Mouse (Mus musculus) liver, embryonic 12.5 days (tissue): ENCODE results near the gene Thap3. TPM values are rescaled to one million over a fixed set of nuclear protein-coding genes. Genes with fewer than 3 reads are reported as not detected.
A peak's percentile ranks its signal among the peaks of the same experiment; 100 is the strongest.
"Not testable (repeated sequence)": the region's sequence is repeated elsewhere in the genome, so short reads cannot be mapped to it uniquely, and the experiment has no call there.

Source experiments
- ATAC-seq: fragments of 200-750 bp; cut with Nextera tagmentation; 2 replicates; pipeline ENCODE4 v1.8.0; 2017; ENCODE audit warnings: moderate number of reproducible peaks, mild to moderate bottlenecking, moderate library complexity
- H3K27ac ChIP-seq: fragments of 300-500 bp; sonication (generic); 2 replicates; pipeline ENCODE4 v1.5.1; 2016; ENCODE audit warnings: mild to moderate bottlenecking
- H3K27me3 ChIP-seq: fragments of 300-500 bp; sonication (generic); replicated peaks from 2 replicates; pipeline ENCODE4 v1.6.1; 2016; ENCODE audit warnings: mild to moderate bottlenecking, moderate library complexity
- H3K36me3 ChIP-seq: fragments of 300-500 bp; sonication (generic); 2 replicates; pipeline ENCODE4 v1.6.1; 2016; ENCODE audit warnings: mild to moderate bottlenecking, moderate library complexity
- H3K4me1 ChIP-seq: fragments of 300-500 bp; sonication (generic); 2 replicates; pipeline ENCODE4 v1.6.1; 2016
- H3K4me2 ChIP-seq: fragments of 300-500 bp; sonication (generic); 2 replicates; pipeline ENCODE4 v1.6.1; 2016; ENCODE audit warnings: mild to moderate bottlenecking, moderate library complexity
- H3K4me3 ChIP-seq: fragments of 300-500 bp; sonication (generic); 2 replicates; pipeline ENCODE4 v1.5.1; 2016; ENCODE audit warnings: mild to moderate bottlenecking, moderate library complexity
- H3K9ac ChIP-seq: fragments of 300-500 bp; sonication (generic); 2 replicates; pipeline ENCODE4 v1.6.1; 2016; ENCODE audit warnings: mild to moderate bottlenecking, moderate library complexity
- H3K9me3 ChIP-seq: fragments of 300-500 bp; sonication (generic); replicated peaks from 2 replicates; pipeline ENCODE4 v1.6.1; 2016; ENCODE audit warnings: mild to moderate bottlenecking, moderate library complexity
- WGBS: fragments of 180-500 bp; shearing (Covaris S2); methylation state at CpG from one replicate; pipeline ENCODE4 v1.1.7; 2016; ENCODE audit not compliant: insufficient replicate concordance; 5-methylcytosine and 5-hydroxymethylcytosine counted together
- polyA plus RNA-seq: library from polyadenylated mRNA; unstranded; fragments of >200 nt; fragmentation: Nextera tagmentation; extraction: Ambion mirVana; gene quantifications from 2 replicates; pipeline ENCODE4 v1.2.1, GENCODE M21; 2016

Thap3 gene
- polyA plus RNA-seq, result 10.0 and 10.3 TPM in 2 replicates

DNA sequence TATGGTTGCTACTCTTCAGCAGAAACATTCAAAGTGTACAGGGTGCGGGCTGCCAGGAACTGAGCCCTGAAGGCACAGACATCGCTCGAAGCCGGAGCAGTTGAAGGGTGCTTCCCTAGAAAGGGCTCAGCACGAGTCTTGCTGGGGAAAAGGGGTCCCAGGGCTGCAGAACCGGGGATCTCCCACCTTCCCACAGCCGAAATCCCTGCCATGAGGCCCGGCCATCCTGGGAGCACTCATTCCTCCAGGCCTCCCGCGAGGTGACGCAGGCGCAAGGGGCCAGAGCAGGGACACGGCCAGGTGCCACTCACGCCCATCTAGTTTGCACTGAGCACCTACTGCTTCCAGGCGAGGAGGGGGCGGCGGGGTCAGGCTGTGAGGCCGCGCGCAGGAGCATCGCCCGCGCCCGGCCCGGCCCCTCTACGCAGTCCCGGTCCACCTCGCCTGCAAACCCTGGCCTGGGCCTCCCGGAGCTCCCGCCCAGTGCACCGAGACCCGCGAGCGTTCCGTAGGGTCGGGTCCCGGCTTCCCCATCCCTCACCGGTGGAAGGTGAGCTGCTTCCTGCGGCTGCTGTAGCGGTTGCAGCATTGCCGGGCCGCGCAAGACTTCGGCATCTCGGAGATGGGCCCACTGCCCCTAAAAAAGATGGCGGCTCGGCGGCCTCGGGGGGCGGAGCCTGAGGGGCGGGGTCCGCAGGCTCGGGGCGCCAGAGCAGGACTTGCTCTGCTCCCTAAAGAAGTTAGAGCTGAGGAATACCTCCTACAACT lies at the start of gene Thap3:
Thap3 (minus strand) TSS at position 656 of the 768 bp plus-strand sequence.
- 1% methylated on average over 54 of the region's 54 CpGs for WGBS
- peak; percentile 82 for ATAC-seq
- H3K27me3 ChIP-seq, result peaks cover 28% of the 10 kb centered on the region

GRCm38 (mm10) chr4:152038225-152038984 lies 49.6 kb upstream of the Thap3 start, which contains the start of gene Tas1r1:
Gene Tas1r1, minus strand, starts transcription at chr4:152038568.
- WGBS, result 44% methylated on average over 10 of the region's 10 CpGs

More for the DNA sequence above, at the start of gene Thap3:
- Histone ChIP-seq H3K4me1 (peaks cover 45% of the 10 kb centered on the region), H3K27ac (peak within 1 kb of the TSS; percentile 83), H3K9me3 (no peaks in the 10 kb centered on the region), H3K4me2 (peak within 1 kb of the TSS; percentile 94), H3K36me3 (peaks cover 37% of the 10 kb centered on the region), H3K9ac (peak within 1 kb of the TSS; percentile 88), H3K4me3 (peak within 1 kb of the TSS; percentile 86)

GRCm38 (mm10) chr4:152036464-152036863 lies 47.7 kb upstream of the Thap3 start:
- not testable (repeated sequence) for H3K4me2 ChIP-seq, H3K27ac ChIP-seq, H3K9me3 ChIP-seq, H3K9ac ChIP-seq, H3K4me3 ChIP-seq, H3K36me3 ChIP-seq, ATAC-seq
- Histone ChIP-seq H3K27me3 (peaks cover 24% of the 10 kb centered on the region), H3K4me1 (peaks cover 26% of the 10 kb centered on the region)
- 80% methylated on average over 6 of the region's 6 CpGs for WGBS

More at GRCm38 (mm10) chr4:152038225-152038984, 49.6 kb upstream of the Thap3 start, which contains the start of gene Tas1r1:
- peak within 1 kb of the TSS; percentile 94 for H3K9ac ChIP-seq
- peak within 1 kb of the TSS; percentile 79 for H3K27ac ChIP-seq
- peaks cover 25% of the 10 kb centered on the region for H3K36me3 ChIP-seq
- peak within 1 kb of the TSS; percentile 99 for H3K4me3 ChIP-seq
- peaks cover 6% of the 10 kb centered on the region for H3K27me3 ChIP-seq
- H3K4me2 ChIP-seq, result peak within 1 kb of the TSS; percentile 93
- no peaks in the 10 kb centered on the region for H3K9me3 ChIP-seq
- H3K4me1 ChIP-seq, result peaks cover 34% of the 10 kb centered on the region
- ATAC-seq, result no peak

- peaks cover 34% of the 10 kb centered on the region for H3K27me3 ChIP-seq
- no peak overlapping the region for H3K9ac ChIP-seq
- ATAC-seq, result no peak
- H3K4me3 ChIP-seq, result no peak overlapping the region
- H3K4me2 ChIP-seq, result no peak overlapping the region
- 82% methylated on average over 13 of the region's 13 CpGs for WGBS
- H3K36me3 ChIP-seq, result no peaks in the 10 kb centered on the region
- H3K9me3 ChIP-seq, result no peaks in the 10 kb centered on the region
- no peak overlapping the region for H3K27ac ChIP-seq
- peaks cover 10% of the 10 kb centered on the region for H3K4me1 ChIP-seq
Observed at GRCm38 (mm10) chr4:152032922-152033321, 44.1 kb upstream of the Thap3 start.

GRCm38 (mm10) chr4:152029997-152030396 lies 41.2 kb upstream of the Thap3 start:
- H3K4me2 ChIP-seq, result no peak overlapping the region
- 67% methylated on average over 4 of the region's 4 CpGs for WGBS
- H3K9ac ChIP-seq, result no peak overlapping the region
- H3K27ac ChIP-seq, result no peak overlapping the region
- no peak for ATAC-seq
- no peak overlapping the region for H3K4me3 ChIP-seq
- H3K9me3 ChIP-seq, result no peaks in the 10 kb centered on the region
- H3K27me3 ChIP-seq, result peaks cover 34% of the 10 kb centered on the region
- peaks cover 13% of the 10 kb centered on the region for H3K36me3 ChIP-seq
- H3K4me1 ChIP-seq, result peaks cover 32% of the 10 kb centered on the region

- no peak for ATAC-seq
- Histone ChIP-seq H3K9me3 (no peaks in the 10 kb centered on the region), H3K27ac (no peak overlapping the region), H3K4me2 (no peak overlapping the region), H3K36me3 (peaks cover 22% of the 10 kb centered on the region), H3K27me3 (peaks cover 34% of the 10 kb centered on the region), H3K4me3 (no peak overlapping the region), H3K4me1 (peaks cover 41% of the 10 kb centered on the region), H3K9ac (no peak overlapping the region)
- 28% methylated on average over 5 of the region's 5 CpGs for WGBS
Observed at GRCm38 (mm10) chr4:152029087-152029486, 40.3 kb upstream of the Thap3 start.

DNA sequence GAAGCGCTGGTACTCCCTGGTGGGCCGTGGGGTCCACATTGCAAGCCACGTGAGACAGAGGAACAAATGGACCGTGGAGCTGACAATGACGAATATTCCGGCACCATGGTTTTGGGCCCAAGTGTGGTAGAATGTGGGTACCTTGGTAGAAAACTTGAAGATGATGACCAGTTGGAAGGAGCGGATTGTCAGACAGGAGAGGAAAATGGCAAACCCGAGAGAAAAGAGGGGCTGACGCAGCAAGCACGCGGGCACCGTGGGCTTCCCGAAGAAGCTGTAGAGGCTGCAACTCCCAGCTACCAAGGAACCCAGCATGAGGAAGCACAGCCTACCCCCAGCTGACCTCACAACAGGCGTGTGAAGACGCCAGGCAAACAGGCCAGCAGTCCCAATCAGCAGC lies 39.7 kb upstream of the Thap3 start:
- Histone ChIP-seq H3K27ac (no peak overlapping the region), H3K4me1 (peaks cover 47% of the 10 kb centered on the region), H3K27me3 (peaks cover 28% of the 10 kb centered on the region), H3K4me2 (peak overlapping the region; percentile 98), H3K36me3 (peaks cover 29% of the 10 kb centered on the region), H3K4me3 (0 out of 2 replicates have a peak overlapping the region, but pooled peaks have one; percentile 74), H3K9ac (peak overlapping the region; percentile 79), H3K9me3 (no peaks in the 10 kb centered on the region)
- no peak for ATAC-seq
- WGBS, result 62% methylated on average over 15 of the region's 15 CpGs

- Histone ChIP-seq H3K36me3 (peaks cover 38% of the 10 kb centered on the region), H3K27ac (peak within 1 kb of the TSS; percentile 79), H3K27me3 (peaks cover 19% of the 10 kb centered on the region), H3K9me3 (no peaks in the 10 kb centered on the region), H3K9ac (peak within 1 kb of the TSS; percentile 79), H3K4me2 (peak within 1 kb of the TSS; percentile 98), H3K4me1 (peaks cover 51% of the 10 kb centered on the region), H3K4me3 (peak within 1 kb of the TSS; percentile 74)
- ATAC-seq, result peak; percentile 97
- 2% methylated on average over 33 of the region's 35 CpGs for WGBS
Observed at GRCm38 (mm10) chr4:152027524-152027923, 38.7 kb upstream of the Thap3 start, which contains the start of gene Zbtb48. Gene Zbtb48, minus strand, starts transcription at chr4:152027671.

DNA sequence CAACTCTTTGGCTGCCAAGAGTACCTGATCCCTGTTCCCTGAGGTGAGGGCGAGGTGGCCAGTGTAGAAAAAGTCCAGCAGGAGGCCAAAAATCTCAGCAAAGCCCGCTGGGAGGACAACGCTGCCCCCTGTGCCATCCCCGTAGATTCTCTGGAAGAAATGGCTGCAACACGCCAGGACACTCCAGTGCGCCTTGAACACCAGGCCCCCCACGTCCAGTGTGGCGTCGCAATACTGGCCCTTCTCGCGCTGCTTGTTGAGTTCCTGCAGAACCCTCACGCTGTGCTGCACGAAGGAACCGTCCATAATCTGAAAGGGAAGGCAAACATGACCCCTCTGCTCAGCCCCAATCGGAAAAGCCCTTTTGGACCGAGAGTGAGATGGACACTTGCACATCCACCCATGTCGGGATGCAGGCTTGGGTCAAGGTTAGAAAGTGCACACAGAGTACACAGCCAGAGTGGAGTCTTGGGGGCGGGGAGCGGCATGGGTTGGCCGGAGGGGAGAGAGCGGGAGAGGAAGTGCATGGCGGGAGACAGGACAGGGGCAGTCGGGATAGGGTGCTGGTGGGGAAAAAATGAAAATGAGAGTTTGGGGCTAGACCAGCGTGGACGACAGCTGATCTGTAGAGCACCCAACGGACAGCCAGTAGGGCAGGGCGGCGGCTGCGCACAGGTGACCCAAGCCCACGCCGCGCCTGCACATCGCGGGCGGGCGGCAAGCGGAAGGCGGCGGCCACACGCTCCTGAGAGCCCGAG lies 38.1 kb upstream of the Thap3 start:
- H3K4me1 ChIP-seq, result peaks cover 51% of the 10 kb centered on the region
- peaks cover 13% of the 10 kb centered on the region for H3K27me3 ChIP-seq
- 4% methylated on average over 37 of the region's 41 CpGs for WGBS
- ATAC-seq, result peak; percentile 70
- H3K36me3 ChIP-seq, result peaks cover 44% of the 10 kb centered on the region
- peak overlapping the region; percentile 79 for H3K27ac ChIP-seq
- H3K9ac ChIP-seq, result peak overlapping the region; percentile 79
- H3K9me3 ChIP-seq, result no peaks in the 10 kb centered on the region
- peak overlapping the region; percentile 74 for H3K4me3 ChIP-seq
- H3K4me2 ChIP-seq, result peak overlapping the region; percentile 98

DNA sequence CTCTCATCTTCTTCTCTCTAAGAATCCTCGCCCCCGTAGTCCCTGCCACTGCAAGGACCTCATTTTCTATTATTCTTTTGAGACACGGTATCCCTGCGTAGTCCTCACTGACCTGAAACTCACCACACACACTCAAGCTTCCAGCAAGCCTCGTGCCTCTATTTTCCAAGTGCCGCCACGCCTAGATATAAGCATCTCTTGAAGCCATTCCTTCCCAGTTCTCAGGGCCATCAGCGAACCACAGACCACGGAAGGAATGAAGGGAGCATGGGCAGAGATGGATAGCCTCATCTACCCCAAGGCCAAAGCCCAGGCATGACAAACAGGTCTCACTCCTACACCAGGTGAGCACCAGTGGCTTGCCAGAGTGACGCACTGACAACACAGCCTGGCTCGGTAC lies 35.7 kb upstream of the Thap3 start:
- Histone ChIP-seq H3K36me3 (peaks cover 68% of the 10 kb centered on the region), H3K4me1 (peaks cover 51% of the 10 kb centered on the region), H3K9me3 (no peaks in the 10 kb centered on the region), H3K4me3 (no peak overlapping the region), H3K4me2 (peak overlapping the region; percentile 98), H3K27ac (no peak overlapping the region), H3K9ac (peak overlapping the region; percentile 79; the same call in 1 of the 2 replicates), H3K27me3 (no peaks in the 10 kb centered on the region)
- 84% methylated on average over 11 of the region's 11 CpGs for WGBS
- ATAC-seq, result no peak

- Histone ChIP-seq H3K9me3 (no peaks in the 10 kb centered on the region), H3K27me3 (no peaks in the 10 kb centered on the region), H3K4me3 (no peak overlapping the region), H3K36me3 (peaks cover 87% of the 10 kb centered on the region), H3K27ac (no peak overlapping the region), H3K9ac (no peak overlapping the region), H3K4me1 (peaks cover 40% of the 10 kb centered on the region), H3K4me2 (no peak overlapping the region)
- 78% methylated on average over 8 of the region's 8 CpGs for WGBS
- no peak for ATAC-seq
Observed at GRCm38 (mm10) chr4:152022506-152022905, 33.7 kb upstream of the Thap3 start.
